Mouse (Mus musculus) liver, embryonic 16.5 days (tissue): ENCODE measurements around the gene Zfp239. TPM values are rescaled to one million over a fixed set of nuclear protein-coding genes. Genes with fewer than 3 reads are reported as not detected.

Experiments
- ATAC-seq: fragments of 200-750 bp; cut with Nextera tagmentation; 2 replicates; pipeline ENCODE4 v1.8.0; 2017; ENCODE audit warnings: low read depth, mild to moderate bottlenecking, moderate number of reproducible peaks, moderate library complexity
- H3K27ac ChIP-seq: fragments of 300-500 bp; sonication (generic); 2 replicates; pipeline ENCODE4 v1.5.1; 2014; ENCODE audit warnings: mild to moderate bottlenecking, low read length
- H3K27me3 ChIP-seq: fragments of 300-500 bp; sonication (generic); 2 replicates; pipeline ENCODE4 v1.6.1; 2014; ENCODE audit warnings: low read depth, low read length, mixed read lengths; ENCODE audit not compliant: control insufficient read depth, insufficient read depth
- H3K36me3 ChIP-seq: fragments of 300-500 bp; sonication (generic); 2 replicates; pipeline ENCODE4 v1.6.1; 2014; ENCODE audit warnings: mild to moderate bottlenecking; ENCODE audit not compliant: control insufficient read depth, insufficient read depth
- H3K4me1 ChIP-seq: fragments of 300-500 bp; sonication (generic); 2 replicates; pipeline ENCODE4 v1.6.1; 2014; ENCODE audit warnings: low read depth, low read length, mixed read lengths; ENCODE audit not compliant: control insufficient read depth
- H3K4me2 ChIP-seq: fragments of 300-500 bp; sonication (generic); 2 replicates; pipeline ENCODE4 v1.6.1; 2014; ENCODE audit warnings: low read depth, low read length, mixed read lengths
- H3K4me3 ChIP-seq: fragments of 300-500 bp; sonication (generic); 2 replicates; pipeline ENCODE4 v1.5.1; 2014; ENCODE audit warnings: low read depth, mild to moderate bottlenecking, low read length
- H3K9ac ChIP-seq: fragments of 300-500 bp; sonication (generic); 2 replicates; pipeline ENCODE4 v1.6.1; 2014; ENCODE audit warnings: low read depth, low read length
- H3K9me3 ChIP-seq: fragments of 300-500 bp; sonication (generic); replicated peaks from 2 replicates; pipeline ENCODE4 v1.6.1; 2016; ENCODE audit warnings: low read length; ENCODE audit not compliant: control insufficient read depth
- WGBS: fragments of 180-500 bp; shearing (Covaris S2); extraction: QIAGEN DNeasy Blood & Tissue Kit; methylation state at CpG from one replicate; pipeline ENCODE4 v1.1.7; 2014; ENCODE audit not compliant: insufficient replicate concordance; 5-methylcytosine and 5-hydroxymethylcytosine counted together
- polyA plus RNA-seq: library from polyadenylated mRNA; unstranded; fragments of >200 nt; fragmentation: Nextera tagmentation; extraction: Ambion mirVana; gene quantifications from 2 replicates; pipeline ENCODE4 v1.2.1, GENCODE M21; 2015

Gene Zfp239
- polyA plus RNA-seq, 1 experiment from 2014 or later: 1.7 TPM

GRCm38 (mm10) chr6:117900126-117901080, 38.5 kb downstream of the Zfp239 start, which contains the start of gene Hnrnpf:
Gene Hnrnpf, plus strand, starts transcription at chr6:117900324.
- 20% methylated on average over 17 of the region's 17 CpGs for WGBS
- no peaks in the 10 kb centered on the region for H3K36me3 ChIP-seq
- H3K4me2 ChIP-seq: peak within 1 kb of the TSS; percentile 48
- no peaks in the 10 kb centered on the region for H3K27me3 ChIP-seq
- peak within 1 kb of the TSS; percentile 23 for H3K9ac ChIP-seq
- no peaks in the 10 kb centered on the region for H3K9me3 ChIP-seq
- H3K4me1 ChIP-seq: peaks cover 31% of the 10 kb centered on the region
- H3K27ac ChIP-seq: peak within 1 kb of the TSS; percentile 68
- H3K4me3 ChIP-seq: peak within 1 kb of the TSS; percentile 27
- ATAC-seq: peak; percentile 53

- H3K36me3 ChIP-seq: no peaks in the 10 kb centered on the region
- no peaks in the 10 kb centered on the region for H3K9me3 ChIP-seq
- ATAC-seq: no peak
- peaks cover 34% of the 10 kb centered on the region for H3K4me1 ChIP-seq
- no peak overlapping the region for H3K9ac ChIP-seq
- 57% methylated on average over 9 of the region's 9 CpGs for WGBS
- peak overlapping the region; percentile 51; the same call in 1 of the 2 replicates for H3K27ac ChIP-seq
- no peak overlapping the region for H3K4me2 ChIP-seq
- H3K4me3 ChIP-seq: no peak overlapping the region
- H3K27me3 ChIP-seq: no peaks in the 10 kb centered on the region
Observed at GRCm38 (mm10) chr6:117901510-117902402, 39.9 kb downstream of the Zfp239 start.

GRCm38 (mm10) chr6:117902556-117902955, 40.7 kb downstream of the Zfp239 start:
- no peak overlapping the region for H3K27ac ChIP-seq
- H3K9ac ChIP-seq: no peak overlapping the region
- H3K4me1 ChIP-seq: peaks cover 34% of the 10 kb centered on the region

GRCm38 (mm10) chr6:117903836-117904235, 41.9 kb downstream of the Zfp239 start:
- Histone ChIP-seq H3K4me1 (peaks cover 38% of the 10 kb centered on the region), H3K4me3 (no peak overlapping the region), H3K27me3 (no peaks in the 10 kb centered on the region), H3K9me3 (no peaks in the 10 kb centered on the region), H3K9ac (no peak overlapping the region), H3K27ac (0 out of 2 replicates have a peak overlapping the region, but pooled peaks have one; percentile 9), H3K4me2 (no peak overlapping the region), H3K36me3 (no peaks in the 10 kb centered on the region)
- WGBS: 78% methylated on average over 3 of the region's 3 CpGs
- no peak for ATAC-seq

More at GRCm38 (mm10) chr6:117902556-117902955, 40.7 kb downstream of the Zfp239 start:
- H3K4me3 ChIP-seq: no peak overlapping the region
- H3K9me3 ChIP-seq: no peaks in the 10 kb centered on the region
- no peaks in the 10 kb centered on the region for H3K36me3 ChIP-seq
- no peak overlapping the region for H3K4me2 ChIP-seq
- ATAC-seq: no peak
- H3K27me3 ChIP-seq: no peaks in the 10 kb centered on the region
- WGBS: 51% methylated on average over 4 of the region's 4 CpGs

- H3K4me2 ChIP-seq: peak overlapping the region; percentile 81
- no peak for ATAC-seq
- H3K9me3 ChIP-seq: no peaks in the 10 kb centered on the region
- peak overlapping the region; percentile 91 for H3K27ac ChIP-seq
- peak overlapping the region; percentile 73 for H3K9ac ChIP-seq
- H3K36me3 ChIP-seq: no peaks in the 10 kb centered on the region
- peaks cover 47% of the 10 kb centered on the region for H3K4me1 ChIP-seq
- peak overlapping the region; percentile 99 for H3K4me3 ChIP-seq
- WGBS: 12% methylated on average over 4 of the region's 4 CpGs
- H3K27me3 ChIP-seq: no peaks in the 10 kb centered on the region
Observed at GRCm38 (mm10) chr6:117905260-117905930, 43.5 kb downstream of the Zfp239 start.

- peak overlapping the region; percentile 73 for H3K9ac ChIP-seq
- peak overlapping the region; percentile 81 for H3K4me2 ChIP-seq
- ATAC-seq: no peak; the same call in 1 of the 2 replicates
- WGBS: under 1% methylated on average over 25 of the region's 25 CpGs
- H3K27me3 ChIP-seq: no peaks in the 10 kb centered on the region
- H3K36me3 ChIP-seq: no peaks in the 10 kb centered on the region
- peaks cover 44% of the 10 kb centered on the region for H3K4me1 ChIP-seq
- H3K27ac ChIP-seq: peak overlapping the region; percentile 91
- no peaks in the 10 kb centered on the region for H3K9me3 ChIP-seq
- H3K4me3 ChIP-seq: peak overlapping the region; percentile 99
Observed at GRCm38 (mm10) chr6:117906015-117906531, 44.2 kb downstream of the Zfp239 start.

GRCm38 (mm10) chr6:117906590-117907271, 44.8 kb downstream of the Zfp239 start:
- Histone ChIP-seq H3K4me3 (peak overlapping the region; percentile 99), H3K9me3 (no peaks in the 10 kb centered on the region), H3K4me1 (peaks cover 44% of the 10 kb centered on the region), H3K27ac (peak overlapping the region; percentile 96), H3K9ac (peak overlapping the region; percentile 97), H3K36me3 (no peaks in the 10 kb centered on the region), H3K27me3 (no peaks in the 10 kb centered on the region), H3K4me2 (peak overlapping the region; percentile 98)
- WGBS: under 1% methylated on average over 64 of the region's 68 CpGs
- ATAC-seq: peak; percentile 92
